Mouse (Mus musculus): ENCODE data around the gene Map3k19.
A peak's percentile ranks its signal among the peaks of the same experiment; 100 is the strongest.

DNA sequence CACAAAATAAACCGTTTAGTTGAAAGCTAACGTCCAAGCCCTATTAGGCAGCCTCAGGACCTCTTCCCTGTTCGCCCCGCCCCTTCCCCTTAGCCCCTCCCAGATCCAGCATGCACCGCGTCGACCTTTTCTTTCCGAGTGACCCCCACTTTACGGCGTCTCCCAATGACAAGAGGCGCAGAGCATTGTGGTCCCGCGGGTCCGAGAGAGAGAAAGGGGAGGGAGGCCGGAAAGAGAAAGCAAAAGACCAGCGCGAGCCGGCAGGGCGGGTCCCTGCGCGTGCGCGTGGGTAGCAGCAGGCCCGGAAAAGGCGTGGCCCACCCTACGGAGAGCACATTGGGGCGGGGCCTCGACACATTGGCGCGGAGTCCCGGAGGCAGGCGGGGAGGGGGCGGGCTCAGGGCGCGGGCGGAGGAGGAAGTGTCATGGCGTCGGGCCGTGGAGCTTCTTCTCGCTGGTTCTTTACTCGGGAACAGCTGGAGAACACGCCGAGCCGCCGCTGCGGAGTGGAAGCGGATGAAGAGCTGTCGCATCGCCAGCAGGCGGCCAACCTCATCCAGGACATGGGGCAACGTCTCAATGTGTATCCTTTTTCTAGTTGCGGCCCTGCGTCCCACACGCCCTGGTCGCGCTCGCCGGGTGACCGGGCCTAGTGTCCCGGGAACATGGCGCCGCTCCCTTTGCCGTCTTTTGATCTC is 80.9 kb downstream of the Map3k19 start, which contains the start of gene Ccnt2:
- TF ChIP-seq POLR2A (IDR thresholded peaks at IDR 0.05; ENCODE audit: borderline replicate concordance, control insufficient read depth, low read depth, low read length) (peak; percentile 86; the same call in 1 of the 2 replicates), CTCF (IDR thresholded peaks at IDR 0.05; ENCODE audit: control insufficient read depth, insufficient read depth, low read length) (no peak)

Measured in bone marrow, adult 2 months (tissue).